ENCODE assay signal across 8 mouse cellular contexts in genomic region chr12:75734891-75735245, GRCm38 (mm10). TPM values are rescaled to one million over a fixed set of nuclear protein-coding genes. Genes with fewer than 3 reads are reported as not detected.
A peak's percentile ranks its signal among the peaks of the same experiment; 100 is the strongest.
DNase-seq lines count a peak whose midpoint lies in the region; ATAC-seq lines count a peak whose summit lies in the region.

No protein-coding gene starts in this region.

- H3K4me1 ChIP-seq in heart, embryonic 14.5 days (ENCODE audit: control insufficient read depth in 2 of 2, insufficient read depth in 2 of 2, low read length in 2 of 2): peaks cover 3 to 15% of the 10 kb centered on the region in 2 experiments; a peak in 3 of 4 replicates
- peaks cover 13% of the 10 kb centered on the region for H3K4me1 ChIP-seq in limb, embryonic 13.5 days
- peaks cover 23% of the 10 kb centered on the region for H3K4me1 ChIP-seq in midbrain, embryonic 16.5 days (ENCODE audit: control insufficient read depth, insufficient read depth, low read length)

- intact Hi-C loops in gastrocnemius, postnatal 14 days (cut with DNase I; ENCODE audit: low total_unique reads): no loop called here

- peak; percentile 7 for ATAC-seq in CD4-positive, CD25-positive, alpha-beta regulatory T cell, adult 4 months
- ATAC-seq in common myeloid progenitor, adult 5-6 weeks (replicated peaks; ENCODE audit: low read depth, poor library complexity, severe bottlenecking): 0 out of 2 replicates have a peak, but pooled peaks have one; percentile 9
- ATAC-seq in heart, embryonic 14.5 days (ENCODE audit: insufficient number of reproducible peaks, insufficient read depth, low FRiP score, low read depth): peak; percentile 13; the same call in 1 of the 2 replicates
- ATAC-seq in limb, embryonic 13.5 days (ENCODE audit: low FRiP score, low read depth): peak; percentile 17
- peak; percentile 41 for ATAC-seq in midbrain, embryonic 16.5 days

- no peaks in the 10 kb centered on the region for H3K9me3 ChIP-seq in heart, embryonic 14.5 days (ENCODE audit: control insufficient read depth, low read length)
- no peaks in the 10 kb centered on the region for H3K9me3 ChIP-seq in limb, embryonic 13.5 days
- H3K9me3 ChIP-seq in midbrain, embryonic 16.5 days (replicated peaks; ENCODE audit: control insufficient read depth, low read length, poor library complexity, severe bottlenecking): no peaks in the 10 kb centered on the region

- H3K36me3 ChIP-seq in heart, embryonic 14.5 days (ENCODE audit: control insufficient read depth, insufficient read depth, low read length): no peaks in the 10 kb centered on the region
- no peaks in the 10 kb centered on the region for H3K36me3 ChIP-seq in limb, embryonic 13.5 days
- no peaks in the 10 kb centered on the region for H3K36me3 ChIP-seq in midbrain, embryonic 16.5 days (ENCODE audit: control insufficient read depth, insufficient read depth, low read length)

- H3K4me2 ChIP-seq in heart, embryonic 14.5 days (ENCODE audit: low read length): peak overlapping the region; percentile 96
- peak overlapping the region; percentile 97 for H3K4me2 ChIP-seq in limb, embryonic 13.5 days (replicated peaks)
- H3K4me2 ChIP-seq in midbrain, embryonic 16.5 days (ENCODE audit: low read length): peak overlapping the region; percentile 76

- peak; percentile 19 for DNase-seq in gastrocnemius, postnatal 25 days
- no peak for DNase-seq in gastrocnemius, postnatal 14 days
- peak; percentile 60 for DNase-seq in thymus, postnatal 4 days

- peak overlapping the region in 1 of 2 experiments; percentile 87; a peak in 2 of 4 replicates for H3K27ac ChIP-seq in heart, embryonic 14.5 days (replicated peaks in 1 of 2; ENCODE audit: control insufficient read depth in 1 of 2, insufficient read depth in 1 of 2, low read depth in 2 of 2, low read length in 2 of 2)
- no peak overlapping the region for H3K27ac ChIP-seq in limb, embryonic 13.5 days
- H3K27ac ChIP-seq in midbrain, embryonic 16.5 days (ENCODE audit: low read length): peak overlapping the region; percentile 83

- peak overlapping the region; percentile 96 for H3K9ac ChIP-seq in heart, embryonic 14.5 days (ENCODE audit: low read length)
- H3K9ac ChIP-seq in limb, embryonic 13.5 days: peak overlapping the region; percentile 94
- H3K9ac ChIP-seq in midbrain, embryonic 16.5 days (ENCODE audit: low read depth, low read length): peak overlapping the region; percentile 94

- under 1% methylated on average over 16 of the region's 17 CpGs for whole genome bisulfite sequencing in heart, embryonic 14.5 days
- WGBS in limb, embryonic 13.5 days: under 1% methylated on average over 17 of the region's 17 CpGs
- 2% methylated on average over 17 of the region's 17 CpGs for WGBS in midbrain, embryonic 16.5 days

- no peaks in the 10 kb centered on the region for H3K27me3 ChIP-seq in heart, embryonic 14.5 days (ENCODE audit: control insufficient read depth, insufficient read depth, low read length)
- no peaks in the 10 kb centered on the region for H3K27me3 ChIP-seq in limb, embryonic 13.5 days
- no peaks in the 10 kb centered on the region for H3K27me3 ChIP-seq in midbrain, embryonic 16.5 days (ENCODE audit: control insufficient read depth, insufficient read depth, low read depth, low read length)

- H3K4me3 ChIP-seq in heart, embryonic 14.5 days (ENCODE audit: control insufficient read depth in 1 of 2, insufficient read depth in 1 of 2, low read depth in 1 of 2, low read length in 2 of 2): peak overlapping the region; percentile 65 to 89
- H3K4me3 ChIP-seq in limb, embryonic 13.5 days: peak overlapping the region; percentile 82
- H3K4me3 ChIP-seq in midbrain, embryonic 16.5 days (ENCODE audit: low read depth, low read length): peak overlapping the region; percentile 87

RNA-seq across cellular contexts. Expression of gene Sgpp1, which starts 0.7 kb away (rescaled TPM):
- 10 to 100 TPM; 12.3 to 12.9 TPM for total RNA-seq in gastrocnemius, postnatal 25 days (2021)
- 10 to 100 TPM; 12.1 to 14.5 TPM for total RNA-seq in gastrocnemius, postnatal 14 days (2021)
- 10 to 100 TPM in 1 of 2 experiments, 1 to 10 TPM in 1; 9.7 to 18.9 TPM for polyA plus RNA-seq in CD4-positive, CD25-positive, alpha-beta regulatory T cell, adult 4 months (2017; shearing (Covaris generic))
- 47.1 and 51.7 TPM in 2 replicates for total RNA-seq in common myeloid progenitor, adult 5-6 weeks (2017)
- 22.5 and 25.3 TPM in 2 replicates for polyA plus RNA-seq in heart, embryonic 14.5 days (2014; fragmentation: Nextera tagmentation; extraction: Ambion mirVana)
- 11.1 and 12.3 TPM in 2 replicates for polyA plus RNA-seq in limb, embryonic 13.5 days (2015; fragmentation: Nextera tagmentation; extraction: Ambion mirVana)
- polyA plus RNA-seq in midbrain, embryonic 16.5 days (2015; fragmentation: Nextera tagmentation; extraction: Ambion mirVana): 10.9 and 12.0 TPM in 2 replicates
